Comparison of ENCODE assay signal across 8 mouse cellular contexts in genomic region chr16:84802217-84802616, GRCm38 (mm10). TPM values are rescaled to one million over a fixed set of nuclear protein-coding genes. Genes with fewer than 3 reads are reported as not detected.
DNase-seq lines count a peak whose midpoint lies in the region; ATAC-seq and TF ChIP-seq lines count a peak whose summit lies in the region.

No protein-coding gene starts in this region.

- no peaks in the 10 kb centered on the region for H3K27me3 ChIP-seq in lung, postnatal 0 days (replicated peaks; ENCODE audit: insufficient read depth, low read length)
- no peaks in the 10 kb centered on the region for H3K27me3 ChIP-seq in cerebellum, adult 2 months (ENCODE audit: control insufficient read depth, insufficient read depth, low read length)

- no peak; the same call in 1 of the 2 replicates for TF ChIP-seq EP300 in lung, postnatal 0 days (IDR thresholded peaks at IDR 0.05)

- no peaks in the 10 kb centered on the region for H3K36me3 ChIP-seq in lung, postnatal 0 days (ENCODE audit: insufficient read depth, low read length)

- no peak for TF ChIP-seq POLR2A in cerebellum, adult 2 months (IDR thresholded peaks at IDR 0.05; ENCODE audit: borderline replicate concordance, insufficient read depth, low read length)

- no peak overlapping the region for H3K4me3 ChIP-seq in lung, postnatal 0 days (ENCODE audit: low read depth, low read length)
- H3K4me3 ChIP-seq in cerebellum, adult 2 months (replicated peaks; ENCODE audit: insufficient read depth, low read depth, low read length): no peak overlapping the region

- intact Hi-C loops in left cerebral cortex, postnatal 4 days (cut with DNase I): no loop called here
- intact Hi-C loops in heart, postnatal 14 days (cut with DNase I): no loop called here

- no peak overlapping the region for H3K4me2 ChIP-seq in lung, postnatal 0 days (replicated peaks; ENCODE audit: low read depth, low read length)

- no peaks in the 10 kb centered on the region for H3K9me3 ChIP-seq in lung, postnatal 0 days (ENCODE audit: low read length)

- TF ChIP-seq CTCF in lung, postnatal 0 days (IDR thresholded peaks at IDR 0.05): no peak
- no peak for TF ChIP-seq CTCF in cerebellum, adult 2 months (IDR thresholded peaks at IDR 0.05; ENCODE audit: borderline replicate concordance, insufficient read depth, low read depth, low read length)

- peak overlapping the region; percentile 10; the same call in 1 of the 2 replicates for H3K27ac ChIP-seq in lung, postnatal 0 days (ENCODE audit: low read length)
- H3K27ac ChIP-seq in cerebellum, adult 2 months (ENCODE audit: insufficient read depth, low read length): no peak overlapping the region

- H3K4me1 ChIP-seq in lung, postnatal 0 days (ENCODE audit: insufficient read depth, low read depth, low read length): no peaks in the 10 kb centered on the region
- H3K4me1 ChIP-seq in cerebellum, adult 2 months (ENCODE audit: control insufficient read depth, insufficient read depth, low read length): no peaks in the 10 kb centered on the region

- 25% methylated on average over 6 of the region's 6 CpGs for whole genome bisulfite sequencing in lung, postnatal 0 days
- 58% methylated on average over 6 of the region's 6 CpGs for WGBS in cerebellum, adult 2 months

- ATAC-seq in lung, postnatal 0 days: peak; percentile 44

- H3K9ac ChIP-seq in lung, postnatal 0 days (replicated peaks; ENCODE audit: low read depth): no peak overlapping the region

- peak; percentile 19 for DNase-seq in left cerebral cortex, postnatal 4 days
- no peak for DNase-seq in left cerebral cortex, adult 8-10 months (ENCODE audit: low spot score in 2 of 2)
- peak; percentile 22 for DNase-seq in brain, adult 2 months (ENCODE audit: low read depth, low spot score)
- peak; percentile 73 to 79 for DNase-seq in heart, postnatal 14 days
- DNase-seq in lung, postnatal 0 days (ENCODE audit: low spot score): peak; percentile 65
- no peak for DNase-seq in cerebellum, adult 11 months
- no peak for DNase-seq in cerebellum, adult 2 months
- no peak for DNase-seq in spleen, postnatal 14 days (ENCODE audit: low spot score in 2 of 2)

RNA-seq across cellular contexts. Expression of gene Jam2, which starts 28.3 kb away (rescaled TPM):
- 10 to 100 TPM; 15.3 to 16.1 TPM for total RNA-seq in left cerebral cortex, postnatal 4 days (2021)
- 10 to 100 TPM; 23.0 to 27.8 (median 25.2) TPM for total RNA-seq in left cerebral cortex, adult 8-10 months (2022)
- 10 to 100 TPM; 56.8 to 62.4 TPM for total RNA-seq in heart, postnatal 14 days (2021)
- 33.2 and 38.2 TPM in 2 replicates for polyA plus RNA-seq in lung, postnatal 0 days (2015; fragmentation: Nextera tagmentation; extraction: Ambion mirVana)
- 37.9 and 38.0 TPM in 2 replicates for polyA plus RNA-seq in cerebellum, adult 2 months (2012; rRNA removed)

RNA-seq across cellular contexts. Expression of gene Gabpa, which starts 32.5 kb away (rescaled TPM):
- total RNA-seq in left cerebral cortex, postnatal 4 days (2021): 10 to 100 TPM; 26.1 to 26.7 TPM
- total RNA-seq in left cerebral cortex, adult 8-10 months (2022): 10 to 100 TPM; 17.1 to 20.5 (median 19.1) TPM
- total RNA-seq in heart, postnatal 14 days (2021): 10 to 100 TPM; 41.5 to 43.8 TPM
- polyA plus RNA-seq in lung, postnatal 0 days (2015; fragmentation: Nextera tagmentation; extraction: Ambion mirVana): 13.9 and 17.3 TPM in 2 replicates
- 18.7 and 20.6 TPM in 2 replicates for polyA plus RNA-seq in cerebellum, adult 2 months (2012; rRNA removed)

RNA-seq across cellular contexts. Expression of gene Atp5j, which starts 33.2 kb away (rescaled TPM):
- 100 to 1,000 TPM; 264 to 276 TPM for total RNA-seq in left cerebral cortex, postnatal 4 days (2021)
- 100 to 1,000 TPM; 299 to 394 (median 366) TPM for total RNA-seq in left cerebral cortex, adult 8-10 months (2022)
- 1,000 to 10,000 TPM; 1,607 to 1,650 TPM for total RNA-seq in heart, postnatal 14 days (2021)
- polyA plus RNA-seq in lung, postnatal 0 days (2015; fragmentation: Nextera tagmentation; extraction: Ambion mirVana): 663 and 711 TPM in 2 replicates
- polyA plus RNA-seq in cerebellum, adult 2 months (2012; rRNA removed): 446 and 451 TPM in 2 replicates

Comparison
In these comparisons a context has a peak if more than half of its experiments do, and no peak if none do; other contexts are left out.
1. DNase-seq: peak in left cerebral cortex, postnatal 4 days (single experiment), brain, adult 2 months (single experiment), heart, postnatal 14 days (2 of 2) and lung, postnatal 0 days (single experiment); none in left cerebral cortex, adult 8-10 months (0 of 2), cerebellum, adult 11 months (single experiment), cerebellum, adult 2 months (0 of 2) and spleen, postnatal 14 days (0 of 2).
2. RNA of gene Atp5j, which starts 33.2 kb away (total RNA-seq): 1,607 to 1,650 TPM in heart, postnatal 14 days; 299 to 394 TPM in left cerebral cortex, adult 8-10 months and 264 to 276 TPM in left cerebral cortex, postnatal 4 days; every median in the first group is over 4 times any median in the second.